Mouse (Mus musculus): ENCODE results near the gene Cyp3a41a.
"Not testable (repeated sequence)": the region's sequence is repeated elsewhere in the genome, so short reads cannot be mapped to it uniquely, and the experiment has no call there.

Gene Cyp3a41a

GRCm38 (mm10) chr5:145720036-145720435 lies at the start of gene Cyp3a41a:
TSS of gene Cyp3a41a (minus strand) at chr5:145720136.
- in situ Hi-C loops (cut with MboI, MseI), result not testable (repeated sequence)

- in situ Hi-C loops (cut with MboI, MseI), result not testable (repeated sequence)
These were observed 17.6 kb upstream of the Cyp3a41a start for GRCm38 (mm10) chr5:145737512-145737911.

- in situ Hi-C loops (cut with MboI, MseI), result not testable (repeated sequence)
These were observed 5.6 kb downstream of the Cyp3a41a start for GRCm38 (mm10) chr5:145714296-145714695.

GRCm38 (mm10) chr5:145707372-145707771 lies 12.6 kb downstream of the Cyp3a41a start:
- in situ Hi-C loops (cut with MboI, MseI), result not testable (repeated sequence)

GRCm38 (mm10) chr5:145662007-145662406 lies 57.9 kb downstream of the Cyp3a41a start:
- in situ Hi-C loops (cut with MboI, MseI), result loop anchor here (5.0 kb wide), 1 partner anchor 175 kb away; no protein-coding TSS in a partner anchor

GRCm38 (mm10) chr5:145647779-145648178 lies 72.2 kb downstream of the Cyp3a41a start:
- in situ Hi-C loops (cut with MboI, MseI), result no loop called here

Measured in regulatory T cell (primary cell).